Mouse (Mus musculus): ENCODE results near the gene Rab3gap2. TPM values are rescaled to one million over a fixed set of nuclear protein-coding genes. Genes with fewer than 3 reads are reported as not detected.

The Rab3gap2 gene
- polyA plus RNA-seq, 1 experiment from 2014 or later: 20.4 TPM

DNA sequence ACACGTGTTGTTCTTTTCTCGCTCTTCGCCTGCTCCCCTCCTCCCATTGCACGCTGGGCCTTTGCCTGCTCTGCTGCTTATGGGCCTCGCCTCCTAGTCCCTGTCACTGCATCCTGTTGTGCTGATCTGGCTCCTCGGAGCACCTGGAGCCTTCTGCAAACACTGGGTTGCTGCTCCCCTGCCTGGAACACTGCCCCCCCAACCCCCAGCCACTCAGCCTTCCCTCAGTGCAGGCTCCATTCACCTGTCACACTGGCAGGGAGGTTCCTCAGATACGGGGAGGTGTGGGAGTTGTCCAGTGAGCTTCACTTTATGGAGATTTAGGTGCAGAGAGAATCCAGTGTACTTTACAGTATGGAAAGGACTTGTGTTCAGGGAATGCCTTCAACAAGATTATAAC, 41.5 kb downstream of the Rab3gap2 start:
- Histone ChIP-seq H3K27ac (ENCODE audit: low read length) (no peak overlapping the region), H3K9ac (ENCODE audit: low read length) (no peak overlapping the region), H3K4me1 (replicated peaks; ENCODE audit: control insufficient read depth, insufficient read depth, low read length) (peaks cover 3% of the 10 kb centered on the region; the same call in 1 of the 2 replicates), H3K4me3 (ENCODE audit: low read length) (no peak overlapping the region), H3K4me2 (ENCODE audit: low read depth, low read length) (no peak overlapping the region), H3K27me3 (ENCODE audit: control insufficient read depth, insufficient read depth, low read depth, low read length) (no peaks in the 10 kb centered on the region), H3K9me3 (ENCODE audit: control insufficient read depth, low read length) (no peaks in the 10 kb centered on the region), H3K36me3 (ENCODE audit: control insufficient read depth, insufficient read depth, low read length) (peaks cover 18% of the 10 kb centered on the region; the same call in 1 of the 2 replicates)
- no peak for ATAC-seq (ENCODE audit: low read depth)
- WGBS: 75% methylated on average over 7 of the region's 7 CpGs

DNA sequence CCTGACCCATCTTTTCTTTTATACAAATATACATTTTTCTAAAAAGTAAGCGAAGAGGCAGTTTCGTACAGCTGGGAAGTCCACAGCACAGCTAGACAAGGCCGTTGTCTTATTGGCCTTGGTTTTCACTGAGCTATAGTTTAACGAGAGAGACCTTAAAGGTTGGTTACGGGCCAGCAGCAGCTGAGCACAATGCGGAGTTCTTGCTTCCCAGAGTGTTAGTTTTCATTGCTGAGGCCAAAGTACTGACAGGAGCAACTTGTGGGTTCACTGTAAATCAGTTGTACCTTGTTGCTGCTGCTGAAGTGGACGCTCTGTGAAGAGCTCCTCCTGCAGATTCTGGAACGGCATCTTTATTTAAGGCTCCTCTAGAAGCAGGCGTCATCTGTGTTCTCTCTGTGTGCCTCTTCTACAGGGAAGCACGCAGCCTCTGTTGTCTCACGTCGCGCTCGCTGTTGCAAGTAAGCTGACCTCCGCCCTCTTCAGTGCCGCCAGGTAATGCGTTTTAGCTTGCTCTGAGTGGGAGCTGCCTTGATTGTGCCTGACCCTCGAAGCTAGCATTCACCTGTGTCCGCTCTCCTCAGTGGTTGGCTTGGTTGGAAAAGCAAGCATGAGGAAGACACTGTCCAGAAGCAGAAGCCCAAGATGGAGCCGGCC, 43.6 kb downstream of the Rab3gap2 start:
- Histone ChIP-seq H3K4me3 (ENCODE audit: low read length) (no peak overlapping the region), H3K4me1 (replicated peaks; ENCODE audit: control insufficient read depth, insufficient read depth, low read length) (peaks cover 9% of the 10 kb centered on the region), H3K36me3 (ENCODE audit: control insufficient read depth, insufficient read depth, low read length) (peaks cover 27% of the 10 kb centered on the region), H3K27me3 (ENCODE audit: control insufficient read depth, insufficient read depth, low read depth, low read length) (no peaks in the 10 kb centered on the region), H3K27ac (ENCODE audit: low read length) (no peak overlapping the region), H3K9me3 (ENCODE audit: control insufficient read depth, low read length) (no peaks in the 10 kb centered on the region), H3K9ac (ENCODE audit: low read length) (no peak overlapping the region), H3K4me2 (ENCODE audit: low read depth, low read length) (no peak overlapping the region)
- ATAC-seq (ENCODE audit: low read depth): no peak
- 83% methylated on average over 20 of the region's 20 CpGs for WGBS

DNA sequence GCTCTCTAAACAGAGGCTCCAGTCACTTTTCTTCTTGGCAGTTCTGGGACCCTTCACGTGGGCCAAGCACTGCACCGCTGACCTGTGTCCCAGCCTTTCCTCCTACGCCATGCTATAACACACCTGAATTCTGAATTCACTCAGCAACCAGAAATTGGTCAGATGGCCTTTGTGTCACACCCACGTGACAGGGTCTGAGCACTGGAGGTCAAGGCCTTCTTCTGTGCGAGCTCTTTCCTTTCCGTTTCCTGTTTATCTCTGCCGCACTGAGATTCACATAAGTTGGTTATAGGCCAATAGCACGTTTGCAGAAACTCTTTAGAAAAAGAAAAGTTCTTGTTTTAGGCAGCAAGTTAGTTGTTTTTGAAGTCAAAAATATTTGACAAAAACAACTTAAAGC, 44.8 kb downstream of the Rab3gap2 start:
- H3K9ac ChIP-seq (ENCODE audit: low read length): no peak overlapping the region
- H3K27me3 ChIP-seq (ENCODE audit: control insufficient read depth, insufficient read depth, low read depth, low read length): no peaks in the 10 kb centered on the region
- no peak overlapping the region for H3K4me2 ChIP-seq (ENCODE audit: low read depth, low read length)
- WGBS: 62% methylated on average over 8 of the region's 8 CpGs
- H3K4me3 ChIP-seq (ENCODE audit: low read length): no peak overlapping the region
- H3K4me1 ChIP-seq (replicated peaks; ENCODE audit: control insufficient read depth, insufficient read depth, low read length): peaks cover 15% of the 10 kb centered on the region
- peaks cover 30% of the 10 kb centered on the region for H3K36me3 ChIP-seq (ENCODE audit: control insufficient read depth, insufficient read depth, low read length)
- ATAC-seq (ENCODE audit: low read depth): no peak
- no peaks in the 10 kb centered on the region for H3K9me3 ChIP-seq (ENCODE audit: control insufficient read depth, low read length)
- no peak overlapping the region; the same call in 1 of the 2 replicates for H3K27ac ChIP-seq (ENCODE audit: low read length)

DNA sequence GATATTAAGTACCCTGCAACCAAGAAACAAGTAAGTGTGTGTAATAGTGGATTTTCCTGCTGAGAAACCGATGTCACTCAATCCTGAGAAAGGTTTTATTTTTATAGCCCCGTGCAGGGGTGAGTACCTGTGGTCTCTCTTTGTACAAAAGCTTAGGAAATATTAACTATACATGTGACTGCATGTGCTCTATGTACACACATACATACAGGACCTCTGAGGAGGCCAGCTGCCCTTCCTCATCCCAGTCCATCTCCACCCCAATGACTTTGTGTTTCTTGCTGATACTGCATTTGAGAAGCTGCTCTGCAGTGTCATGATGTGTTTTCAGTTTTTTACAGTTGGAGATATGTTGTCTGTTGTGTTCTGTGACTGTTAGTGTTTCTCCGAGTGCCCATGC, 48.4 kb downstream of the Rab3gap2 start:
- Histone ChIP-seq H3K4me3 (ENCODE audit: low read length) (no peak overlapping the region), H3K27me3 (ENCODE audit: control insufficient read depth, insufficient read depth, low read depth, low read length) (no peaks in the 10 kb centered on the region), H3K4me2 (ENCODE audit: low read depth, low read length) (no peak overlapping the region), H3K4me1 (replicated peaks; ENCODE audit: control insufficient read depth, insufficient read depth, low read length) (peaks cover 15% of the 10 kb centered on the region), H3K36me3 (ENCODE audit: control insufficient read depth, insufficient read depth, low read length) (peaks cover 22% of the 10 kb centered on the region), H3K27ac (ENCODE audit: low read length) (no peak overlapping the region), H3K9me3 (ENCODE audit: control insufficient read depth, low read length) (no peaks in the 10 kb centered on the region), H3K9ac (ENCODE audit: low read length) (no peak overlapping the region)
- ATAC-seq (ENCODE audit: low read depth): no peak
- WGBS: 63% methylated on average over 3 of the region's 3 CpGs

- Histone ChIP-seq H3K9ac (ENCODE audit: low read length) (no peak overlapping the region), H3K9me3 (ENCODE audit: control insufficient read depth, low read length) (no peaks in the 10 kb centered on the region), H3K4me3 (ENCODE audit: low read length) (no peak overlapping the region), H3K4me2 (ENCODE audit: low read depth, low read length) (no peak overlapping the region), H3K27me3 (ENCODE audit: control insufficient read depth, insufficient read depth, low read depth, low read length) (no peaks in the 10 kb centered on the region), H3K4me1 (replicated peaks; ENCODE audit: control insufficient read depth, insufficient read depth, low read length) (peaks cover 15% of the 10 kb centered on the region), H3K36me3 (ENCODE audit: control insufficient read depth, insufficient read depth, low read length) (peaks cover 15% of the 10 kb centered on the region), H3K27ac (ENCODE audit: low read length) (no peak overlapping the region)
- ATAC-seq (ENCODE audit: low read depth): peak; percentile 45; the same call in 1 of the 2 replicates
- WGBS: 46% methylated on average over 12 of the region's 12 CpGs
Measured at GRCm38 (mm10) chr1:185253140-185253892, 49.4 kb downstream of the Rab3gap2 start.

DNA sequence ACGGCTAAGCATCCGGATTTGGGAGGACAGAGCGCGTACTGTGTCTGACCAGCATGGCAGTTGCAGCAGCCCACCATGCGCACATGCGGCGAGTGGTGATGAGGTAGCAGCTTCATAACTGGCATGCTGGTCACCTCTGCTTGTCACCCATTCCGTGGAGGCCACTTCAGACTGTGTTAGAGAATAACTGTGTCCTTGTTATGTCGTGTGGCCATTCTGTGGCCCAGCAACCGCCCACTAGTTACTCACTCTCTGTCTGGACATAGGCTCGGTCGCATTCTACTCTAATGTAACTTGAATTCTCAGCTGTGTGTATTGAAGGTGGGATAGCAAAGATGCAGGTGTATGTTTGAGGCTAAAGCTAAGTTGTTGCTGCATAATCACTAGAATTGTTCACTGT, 51.4 kb downstream of the Rab3gap2 start:
- peaks cover 20% of the 10 kb centered on the region for H3K36me3 ChIP-seq (ENCODE audit: control insufficient read depth, insufficient read depth, low read length)
- no peaks in the 10 kb centered on the region for H3K27me3 ChIP-seq (ENCODE audit: control insufficient read depth, insufficient read depth, low read depth, low read length)
- H3K4me1 ChIP-seq (replicated peaks; ENCODE audit: control insufficient read depth, insufficient read depth, low read length): peaks cover 11% of the 10 kb centered on the region
- H3K4me2 ChIP-seq (ENCODE audit: low read depth, low read length): no peak overlapping the region
- 91% methylated on average over 12 of the region's 12 CpGs for WGBS
- no peak overlapping the region for H3K27ac ChIP-seq (ENCODE audit: low read length)
- no peak overlapping the region for H3K9ac ChIP-seq (ENCODE audit: low read length)
- no peaks in the 10 kb centered on the region for H3K9me3 ChIP-seq (ENCODE audit: control insufficient read depth, low read length)
- no peak overlapping the region for H3K4me3 ChIP-seq (ENCODE audit: low read length)
- no peak for ATAC-seq (ENCODE audit: low read depth)

DNA sequence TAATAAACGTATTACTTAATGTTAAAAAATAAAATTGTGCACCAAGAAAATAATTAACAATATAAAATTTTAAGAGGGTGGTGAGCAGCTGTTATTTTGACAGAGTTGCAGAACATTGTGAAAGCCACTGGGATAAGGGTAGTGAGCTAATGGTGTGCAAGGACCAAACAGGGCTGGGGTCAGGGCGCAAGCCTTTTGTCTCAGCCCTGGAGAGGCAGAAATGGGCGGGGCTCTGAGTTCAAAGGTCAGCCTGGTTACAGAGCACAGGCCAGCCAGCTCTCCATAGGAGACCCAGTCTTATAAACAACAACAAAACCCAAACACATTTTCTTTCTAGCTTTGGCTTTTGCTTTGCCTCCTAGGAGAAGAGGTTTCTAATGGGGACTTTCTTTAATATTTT, 52.8 kb downstream of the Rab3gap2 start:
- no peak for ATAC-seq (ENCODE audit: low read depth)
- H3K36me3 ChIP-seq (ENCODE audit: control insufficient read depth, insufficient read depth, low read length): peaks cover 22% of the 10 kb centered on the region
- WGBS: 59% methylated on average over 3 of the region's 3 CpGs

DNA sequence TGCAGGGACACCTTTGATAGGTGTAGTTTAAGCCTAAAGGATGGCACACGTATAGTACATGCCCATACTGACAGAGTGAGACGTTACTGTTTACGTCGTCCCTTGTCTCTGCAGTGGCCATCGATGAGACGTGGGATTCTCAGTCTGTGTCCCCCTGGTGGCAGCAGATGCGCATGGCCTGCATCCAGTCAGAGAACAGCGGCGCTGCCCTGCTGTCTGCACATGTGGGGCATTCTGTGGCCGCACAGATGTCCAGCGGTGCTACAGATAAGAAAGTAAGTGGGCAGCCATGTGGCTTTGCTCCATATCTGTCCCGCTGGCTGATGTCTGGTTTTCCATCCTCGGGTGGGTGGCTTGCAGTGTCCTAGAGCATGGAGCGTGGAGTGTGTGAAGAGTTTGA, 58.6 kb downstream of the Rab3gap2 start:
- 42% methylated on average over 14 of the region's 14 CpGs for WGBS
- ATAC-seq (ENCODE audit: low read depth): peak; percentile 45; the same call in 1 of the 2 replicates
- H3K36me3 ChIP-seq (ENCODE audit: control insufficient read depth, insufficient read depth, low read length): peaks cover 20% of the 10 kb centered on the region

More for the DNA sequence above, 52.8 kb downstream of the Rab3gap2 start:
- no peaks in the 10 kb centered on the region for H3K9me3 ChIP-seq (ENCODE audit: control insufficient read depth, low read length)
- no peak overlapping the region for H3K27ac ChIP-seq (ENCODE audit: low read length)
- H3K9ac ChIP-seq (ENCODE audit: low read length): no peak overlapping the region
- no peak overlapping the region for H3K4me2 ChIP-seq (ENCODE audit: low read depth, low read length)
- H3K4me3 ChIP-seq (ENCODE audit: low read length): no peak overlapping the region
- H3K4me1 ChIP-seq (replicated peaks; ENCODE audit: control insufficient read depth, insufficient read depth, low read length): peaks cover 9% of the 10 kb centered on the region
- H3K27me3 ChIP-seq (ENCODE audit: control insufficient read depth, insufficient read depth, low read depth, low read length): no peaks in the 10 kb centered on the region

GRCm38 (mm10) chr1:185268675-185269074, 64.8 kb downstream of the Rab3gap2 start:
- H3K9ac ChIP-seq (ENCODE audit: low read length): no peak overlapping the region
- H3K27me3 ChIP-seq (ENCODE audit: control insufficient read depth, insufficient read depth, low read depth, low read length): no peaks in the 10 kb centered on the region
- H3K9me3 ChIP-seq (ENCODE audit: control insufficient read depth, low read length): peaks cover 3% of the 10 kb centered on the region; the same call in 1 of the 2 replicates
- ATAC-seq (ENCODE audit: low read depth): no peak
- peaks cover 28% of the 10 kb centered on the region for H3K36me3 ChIP-seq (ENCODE audit: control insufficient read depth, insufficient read depth, low read length)
- no peak overlapping the region for H3K4me3 ChIP-seq (ENCODE audit: low read length)
- H3K27ac ChIP-seq (ENCODE audit: low read length): no peak overlapping the region
- 78% methylated on average over 4 of the region's 4 CpGs for WGBS
- no peak overlapping the region for H3K4me2 ChIP-seq (ENCODE audit: low read depth, low read length)
- H3K4me1 ChIP-seq (replicated peaks; ENCODE audit: control insufficient read depth, insufficient read depth, low read length): no peaks in the 10 kb centered on the region

More for the DNA sequence above, 58.6 kb downstream of the Rab3gap2 start:
- Histone ChIP-seq H3K27ac (ENCODE audit: low read length) (no peak overlapping the region), H3K4me1 (replicated peaks; ENCODE audit: control insufficient read depth, insufficient read depth, low read length) (no peaks in the 10 kb centered on the region), H3K9me3 (ENCODE audit: control insufficient read depth, low read length) (no peaks in the 10 kb centered on the region), H3K4me2 (ENCODE audit: low read depth, low read length) (no peak overlapping the region), H3K4me3 (ENCODE audit: low read length) (no peak overlapping the region), H3K27me3 (ENCODE audit: control insufficient read depth, insufficient read depth, low read depth, low read length) (no peaks in the 10 kb centered on the region), H3K9ac (ENCODE audit: low read length) (no peak overlapping the region)

All from lung, embryonic 16.5 days (tissue).